Mouse (Mus musculus): ENCODE data around the gene Map1lc3a. TPM values are rescaled to one million over a fixed set of nuclear protein-coding genes. Genes with fewer than 3 reads are reported as not detected.

Map1lc3a gene
- polyA plus RNA-seq, 1 experiment: 443 TPM

GRCm38 (mm10) chr2:155313671-155314070 lies 37.6 kb downstream of the Map1lc3a start:
- no peak for DNase-seq
- Histone ChIP-seq H3K27ac (ENCODE audit: insufficient read depth, low read length) (no peak overlapping the region), H3K27me3 (ENCODE audit: control insufficient read depth, insufficient read depth, low read length) (no peaks in the 10 kb centered on the region), H3K4me1 (ENCODE audit: control insufficient read depth, insufficient read depth, low read length) (no peaks in the 10 kb centered on the region), H3K4me3 (replicated peaks; ENCODE audit: insufficient read depth, low read depth, low read length) (no peak overlapping the region)
- 62% methylated on average over 6 of the region's 6 CpGs for WGBS
- TF ChIP-seq POLR2A (IDR thresholded peaks at IDR 0.05; ENCODE audit: borderline replicate concordance, insufficient read depth, low read length): no peak

GRCm38 (mm10) chr2:155318618-155319017 lies 42.5 kb downstream of the Map1lc3a start:
- no peak for DNase-seq
- H3K27me3 ChIP-seq (ENCODE audit: control insufficient read depth, insufficient read depth, low read length): no peaks in the 10 kb centered on the region
- 98% methylated on average over 2 of the region's 2 CpGs for WGBS
- no peak overlapping the region for H3K4me3 ChIP-seq (replicated peaks; ENCODE audit: insufficient read depth, low read depth, low read length)
- no peak overlapping the region for H3K27ac ChIP-seq (ENCODE audit: insufficient read depth, low read length)
- no peaks in the 10 kb centered on the region for H3K4me1 ChIP-seq (ENCODE audit: control insufficient read depth, insufficient read depth, low read length)
- no peak for TF ChIP-seq POLR2A (IDR thresholded peaks at IDR 0.05; ENCODE audit: borderline replicate concordance, insufficient read depth, low read length)
- TF ChIP-seq CTCF (IDR thresholded peaks at IDR 0.05; ENCODE audit: borderline replicate concordance, insufficient read depth, low read depth, low read length): no peak

DNA sequence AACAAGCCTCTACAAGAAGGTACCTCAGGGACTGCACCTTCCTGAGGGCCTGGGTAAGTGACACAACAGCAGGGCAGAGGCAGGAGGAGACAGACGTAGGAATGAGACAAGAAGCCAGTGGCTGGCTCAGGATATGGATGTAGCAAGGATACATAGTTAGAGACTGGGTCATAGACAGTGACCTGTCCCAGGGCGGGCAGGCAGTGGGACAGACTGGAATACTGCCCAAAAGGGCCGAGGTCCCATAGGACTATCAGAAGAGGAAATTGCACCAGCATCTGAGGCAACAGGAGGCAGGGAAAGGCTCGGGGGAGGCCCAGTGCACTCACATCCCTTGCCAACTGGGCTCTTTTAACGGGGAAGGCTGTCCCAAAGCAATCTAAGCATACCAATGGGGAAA lies 44.5 kb downstream of the Map1lc3a start:
- 72% methylated on average over 5 of the region's 5 CpGs for WGBS
- Histone ChIP-seq H3K27ac (ENCODE audit: insufficient read depth, low read length) (no peak overlapping the region), H3K27me3 (ENCODE audit: control insufficient read depth, insufficient read depth, low read length) (no peaks in the 10 kb centered on the region), H3K4me1 (ENCODE audit: control insufficient read depth, insufficient read depth, low read length) (no peaks in the 10 kb centered on the region), H3K4me3 (replicated peaks; ENCODE audit: insufficient read depth, low read depth, low read length) (no peak overlapping the region)
- no peak for DNase-seq
- TF ChIP-seq POLR2A (IDR thresholded peaks at IDR 0.05; ENCODE audit: borderline replicate concordance, insufficient read depth, low read length) (no peak), CTCF (IDR thresholded peaks at IDR 0.05; ENCODE audit: borderline replicate concordance, insufficient read depth, low read depth, low read length) (no peak)

DNA sequence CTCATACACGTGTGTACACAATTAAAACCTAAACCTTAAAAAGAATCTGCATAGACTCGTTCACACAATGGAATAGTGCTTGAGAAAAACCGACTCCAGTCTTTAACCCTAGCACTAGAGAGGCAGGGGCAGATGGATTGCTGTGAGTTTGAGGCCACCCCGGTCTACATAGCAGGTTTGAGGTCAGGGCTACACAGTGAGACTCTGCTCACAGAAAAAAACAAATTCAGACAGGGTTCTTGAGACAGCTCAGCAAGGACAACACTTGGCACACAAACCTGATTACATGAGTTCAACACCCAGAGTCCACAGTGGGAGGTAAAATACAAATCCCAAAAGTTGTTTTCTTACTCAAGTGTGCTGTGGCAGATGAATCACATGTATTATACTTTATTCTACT lies 49.9 kb downstream of the Map1lc3a start:
- no peak overlapping the region for H3K27ac ChIP-seq (ENCODE audit: insufficient read depth, low read length)
- TF ChIP-seq POLR2A (IDR thresholded peaks at IDR 0.05; ENCODE audit: borderline replicate concordance, insufficient read depth, low read length) (no peak), CTCF (IDR thresholded peaks at IDR 0.05; ENCODE audit: borderline replicate concordance, insufficient read depth, low read depth, low read length) (no peak)
- no peaks in the 10 kb centered on the region for H3K27me3 ChIP-seq (ENCODE audit: control insufficient read depth, insufficient read depth, low read length)
- no peak overlapping the region for H3K4me3 ChIP-seq (replicated peaks; ENCODE audit: insufficient read depth, low read depth, low read length)
- DNase-seq: no peak
- H3K4me1 ChIP-seq (ENCODE audit: control insufficient read depth, insufficient read depth, low read length): no peaks in the 10 kb centered on the region
- 96% methylated on average over 4 of the region's 4 CpGs for WGBS

Other genes with a start within 250 kb of the Map1lc3a start
- 40.4 and 41.1 TPM in 2 replicates for gene Ahcy, start 201.8 kb upstream of the Map1lc3a start, polyA plus RNA-seq (2012; rRNA removed)
- 28.9 and 30.6 TPM in 2 replicates for gene Itch, start 142.8 kb upstream of the Map1lc3a start, polyA plus RNA-seq (2012; rRNA removed)
- 775 and 836 TPM in 2 replicates for gene Dynlrb1, start 39.8 kb upstream of the Map1lc3a start, polyA plus RNA-seq (2012; rRNA removed)
- 38.3 TPM in 2 replicates for gene Pigu, start 81.1 kb downstream of the Map1lc3a start, polyA plus RNA-seq (2012; rRNA removed)
- gene Trp53inp2, start 104.8 kb downstream of the Map1lc3a start, polyA plus RNA-seq (2012; rRNA removed): 195 and 211 TPM in 2 replicates
- gene Ncoa6, start 197.6 kb downstream of the Map1lc3a start, polyA plus RNA-seq (2012; rRNA removed): 39.0 and 47.1 TPM in 2 replicates
- 98.5 and 107 TPM in 2 replicates for gene Acss2, start 241.7 kb downstream of the Map1lc3a start, polyA plus RNA-seq (2012; rRNA removed)
- 235 and 237 TPM in 2 replicates for gene Ggt7, start 241.9 kb downstream of the Map1lc3a start, polyA plus RNA-seq (2012; rRNA removed)

All from cerebellum, adult 2 months (tissue).